Mouse (Mus musculus): ENCODE results near the gene Mettl17.
"Not testable (repeated sequence)": the region's sequence is repeated elsewhere in the genome, so short reads cannot be mapped to it uniquely, and the experiment has no call there.

Mettl17 gene

GRCm38 (mm10) chr14:51884598-51885331 is at the start of gene Mettl17:
Gene Mettl17, plus strand, starts transcription at chr14:51884842.
- peak; percentile 98 for DNase-seq

GRCm38 (mm10) chr14:51838480-51838879 is 46.2 kb upstream of the Mettl17 start:
- peak; percentile 29 to 35 for DNase-seq

DNA sequence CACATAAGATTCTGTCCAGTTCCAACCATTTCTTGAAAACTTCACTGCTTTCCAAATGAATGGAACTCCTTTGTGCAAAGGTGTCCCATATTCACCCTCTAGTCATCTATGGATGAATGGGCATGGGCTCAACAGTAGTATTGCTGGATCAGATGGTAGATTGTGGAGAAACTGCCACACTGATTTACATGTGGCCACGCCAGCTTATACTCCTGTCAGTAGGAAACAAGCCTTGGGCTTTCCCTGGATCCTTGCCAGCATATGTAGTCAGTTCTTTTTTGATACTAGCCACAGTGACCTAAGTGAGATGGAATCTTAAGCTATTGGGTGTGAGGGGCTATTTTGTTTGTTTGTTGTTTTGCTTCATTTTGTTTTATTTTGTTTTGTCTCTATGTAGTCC is 42.4 kb upstream of the Mettl17 start:
- no peak for DNase-seq

DNA sequence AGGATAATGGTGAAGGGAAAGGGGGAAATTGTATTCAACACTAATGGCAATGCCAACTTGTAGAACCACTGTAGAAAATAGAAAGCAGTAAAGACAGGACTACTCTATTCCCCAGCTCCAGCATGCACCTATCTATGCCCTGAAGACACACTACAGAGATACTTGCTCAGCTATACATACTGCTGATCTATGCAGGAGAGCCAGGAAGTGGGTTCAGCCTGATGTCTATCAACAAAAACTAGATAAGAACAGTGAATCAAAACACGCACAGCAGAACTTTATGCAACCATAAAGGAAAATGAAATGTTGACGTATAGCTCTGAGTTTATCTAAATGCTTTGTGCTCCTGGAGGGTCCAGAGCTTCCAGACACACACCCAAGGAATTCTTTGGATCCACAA is 41.9 kb upstream of the Mettl17 start:
- DNase-seq: no peak

GRCm38 (mm10) chr14:51843882-51844281 is 40.8 kb upstream of the Mettl17 start:
- no peak for DNase-seq

- no peak for DNase-seq
Observed at GRCm38 (mm10) chr14:51846566-51846965, 38.1 kb upstream of the Mettl17 start.

GRCm38 (mm10) chr14:51851006-51851405 is 33.6 kb upstream of the Mettl17 start:
- DNase-seq: peak; percentile 18 to 20

DNA sequence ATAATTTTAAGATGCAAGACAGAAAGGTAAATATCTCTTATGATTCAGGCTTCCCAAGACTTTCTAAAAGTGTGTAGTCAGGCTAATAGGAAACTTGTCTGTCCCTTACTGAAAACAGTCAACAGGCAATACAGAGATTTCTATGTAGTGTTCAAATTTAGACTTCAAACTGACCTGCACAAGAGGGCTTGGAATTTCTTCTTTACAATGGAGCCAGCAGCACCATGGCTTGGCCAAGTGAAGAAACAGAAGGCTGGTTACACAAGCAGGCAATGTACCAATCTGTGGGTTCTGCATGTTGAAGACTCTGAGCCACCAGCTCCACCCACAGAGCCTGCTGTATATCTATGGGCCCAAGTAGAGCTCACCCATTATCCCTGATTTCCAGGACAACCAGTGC is 31.2 kb upstream of the Mettl17 start, which contains the start of gene Ear6:
Ear6 (plus strand) TSS at position 301 of the 400 bp plus-strand sequence.
- DNase-seq: no peak

GRCm38 (mm10) chr14:51855280-51855679 is 29.4 kb upstream of the Mettl17 start:
- not testable (repeated sequence) for DNase-seq

DNA sequence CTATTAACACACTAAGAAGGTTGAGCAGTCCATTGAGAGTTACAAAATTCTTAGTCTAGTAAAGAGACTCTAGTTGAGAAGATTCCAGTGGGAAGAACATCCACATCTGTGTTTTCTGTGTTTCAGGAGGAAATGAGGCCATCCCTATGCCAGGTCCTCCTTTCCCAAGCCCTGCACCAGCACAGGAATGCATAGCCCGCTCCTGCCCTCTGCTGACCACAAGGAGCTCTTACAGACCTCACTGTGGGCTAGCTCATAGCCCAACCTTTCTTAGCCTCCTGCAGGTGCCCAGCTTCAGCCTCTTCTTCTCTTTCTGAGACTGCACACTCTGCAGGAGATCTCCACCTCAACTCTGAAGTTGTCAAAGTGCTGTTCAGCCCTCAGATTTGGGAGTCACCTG is 21.0 kb upstream of the Mettl17 start:
- DNase-seq: peak; percentile 39 to 42

- DNase-seq: no peak
Observed at GRCm38 (mm10) chr14:51870756-51871155, 13.9 kb upstream of the Mettl17 start.

GRCm38 (mm10) chr14:51871741-51872140 is 12.9 kb upstream of the Mettl17 start:
- DNase-seq: no peak

DNA sequence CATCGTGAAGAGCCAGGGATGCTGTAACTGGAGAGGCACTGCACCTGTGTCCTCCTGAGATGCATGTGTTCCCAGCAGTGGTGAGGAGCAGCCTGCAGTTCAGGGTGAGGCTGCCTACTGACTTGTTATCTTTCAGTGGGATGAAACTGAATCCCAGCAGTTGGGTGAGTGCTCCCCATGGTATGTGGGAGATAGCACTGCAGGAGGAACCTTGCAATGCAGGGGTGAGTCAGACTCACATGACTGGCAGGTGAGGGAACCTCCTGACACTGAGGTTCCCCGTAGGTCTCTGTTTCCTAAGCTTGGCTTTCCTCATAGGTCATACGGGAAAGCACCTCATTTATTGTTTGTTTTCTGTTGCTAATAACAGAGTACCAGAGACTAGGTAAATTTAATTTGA is 7.1 kb upstream of the Mettl17 start:
- no peak for DNase-seq

GRCm38 (mm10) chr14:51883527-51884030 is 1.1 kb upstream of the Mettl17 start:
- DNase-seq: peak; percentile 74 to 81

GRCm38 (mm10) chr14:51884031-51884544 is 554 bp upstream of the Mettl17 start:
- DNase-seq: no peak

DNA sequence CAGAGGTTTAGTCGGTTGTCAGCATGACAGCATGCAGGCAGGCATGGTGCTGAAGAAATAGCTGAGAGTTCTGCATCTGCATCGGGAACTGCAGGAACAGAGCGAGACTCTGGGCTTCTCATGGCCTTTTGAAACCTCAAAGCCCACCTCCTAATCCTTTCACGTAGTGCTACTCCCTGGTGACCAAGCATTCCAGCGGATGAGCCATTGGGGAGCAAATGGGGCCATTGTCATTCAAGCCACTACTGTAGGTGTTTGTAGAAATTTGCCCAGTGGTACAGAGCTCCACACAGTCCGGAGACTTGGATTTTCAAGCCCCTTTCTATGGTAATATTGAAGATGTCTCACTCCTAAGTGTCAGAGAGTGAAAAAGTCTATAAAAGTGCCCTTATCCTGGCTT is 1.4 kb downstream of the Mettl17 start:
- no peak for DNase-seq

- DNase-seq: no peak
Observed at GRCm38 (mm10) chr14:51889833-51890232, 5.2 kb downstream of the Mettl17 start.

DNA sequence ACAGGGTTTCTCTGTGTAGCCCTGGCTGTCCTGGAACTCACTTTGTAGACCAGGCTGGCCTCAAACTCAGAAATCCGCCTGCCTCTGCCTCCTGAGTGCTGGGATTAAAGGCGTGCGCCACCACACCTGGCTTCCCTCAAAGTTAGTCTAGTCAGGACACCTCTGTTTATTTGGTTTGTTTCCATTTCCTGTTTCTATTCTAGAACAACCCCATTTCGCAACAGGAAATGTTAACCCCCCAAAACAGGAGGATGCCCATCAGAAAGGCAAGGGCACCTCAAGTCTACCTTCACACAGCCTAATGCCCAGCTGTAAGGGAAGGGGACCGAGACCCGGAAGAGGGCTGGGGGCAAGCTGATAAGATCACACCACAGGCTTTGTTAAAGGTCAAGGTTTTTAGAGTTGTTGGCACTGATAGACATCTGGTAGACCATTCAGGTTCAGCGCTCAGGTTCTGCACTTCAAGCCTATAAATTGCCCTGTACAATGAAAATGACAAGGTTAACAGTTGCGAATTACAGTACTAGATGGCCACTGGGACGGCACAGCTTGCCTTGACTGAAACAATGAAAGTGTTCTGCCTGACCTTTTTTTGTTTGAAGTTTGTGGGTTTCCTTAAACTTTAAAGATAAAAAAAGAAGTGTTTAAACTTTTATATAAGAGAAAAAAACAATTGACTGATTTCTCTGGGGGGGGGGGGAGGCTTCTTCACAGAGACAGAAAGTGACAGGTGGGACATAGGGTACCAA is 7.7 kb downstream of the Mettl17 start, which contains the start of gene Slc39a2:
Slc39a2 (plus strand) TSS at position 699 of the 749 bp plus-strand sequence.
- DNase-seq: no peak

DNA sequence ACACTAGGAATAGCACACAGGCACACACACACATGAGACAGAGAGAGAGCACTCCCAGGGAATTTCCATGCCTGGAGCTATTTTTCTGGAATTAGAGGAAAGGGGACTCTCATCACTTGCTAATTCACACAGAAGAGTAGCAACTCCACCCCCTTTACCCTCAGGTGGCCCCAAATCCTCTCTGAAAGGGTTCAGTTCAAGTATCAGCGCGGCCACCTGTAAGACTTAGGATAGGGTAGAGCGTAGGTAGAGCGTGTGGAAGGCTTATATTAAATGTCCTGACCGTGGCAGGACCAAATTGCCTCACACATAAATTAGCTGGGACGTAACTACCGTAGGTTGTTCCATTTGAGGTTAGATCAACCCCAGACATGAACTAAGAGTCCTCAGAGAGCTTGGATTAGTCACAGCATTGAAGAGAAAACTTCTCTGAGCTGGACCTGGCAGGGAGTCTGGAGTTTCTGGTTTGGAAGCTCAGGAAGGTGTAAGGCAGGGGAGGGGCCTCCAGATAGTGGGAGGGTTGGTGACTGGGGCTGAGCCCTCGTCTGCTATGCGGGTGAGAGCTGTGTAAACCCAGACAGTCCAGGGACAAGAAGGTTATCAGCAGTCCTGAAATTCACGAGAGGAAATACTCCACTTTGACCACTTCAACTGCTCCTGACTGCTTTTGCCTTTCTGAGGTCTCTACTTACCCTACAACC is 8.6 kb downstream of the Mettl17 start:
- no peak for DNase-seq

DNA sequence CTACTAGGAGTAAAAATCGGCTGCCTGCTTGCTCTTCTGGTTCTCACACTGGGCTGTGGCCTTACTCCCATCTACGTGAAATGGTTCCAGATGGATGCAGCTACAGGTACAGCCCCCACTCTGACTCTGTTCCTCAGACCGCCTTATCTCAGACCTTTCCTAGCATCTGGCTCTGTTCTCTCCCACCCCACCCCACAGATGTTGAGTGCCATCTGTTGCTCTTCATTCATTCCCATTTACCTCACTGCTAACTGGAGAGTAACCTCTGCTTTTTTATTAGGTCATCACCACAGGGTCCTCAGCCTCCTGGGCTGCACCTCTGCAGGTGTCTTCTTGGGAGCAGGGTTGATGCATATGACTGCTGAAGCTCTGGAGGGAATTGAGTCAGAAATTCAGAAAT is 9.2 kb downstream of the Mettl17 start:
- no peak for DNase-seq

- no peak for DNase-seq
Observed at GRCm38 (mm10) chr14:51895071-51895470, 10.4 kb downstream of the Mettl17 start.

GRCm38 (mm10) chr14:51896019-51896418 is 11.4 kb downstream of the Mettl17 start:
- peak; percentile 42 to 43 for DNase-seq

All from cerebellum, postnatal 10 days (tissue).